Comparison of ENCODE assay signal across 13 mouse cellular contexts in the genomic region with DNA sequence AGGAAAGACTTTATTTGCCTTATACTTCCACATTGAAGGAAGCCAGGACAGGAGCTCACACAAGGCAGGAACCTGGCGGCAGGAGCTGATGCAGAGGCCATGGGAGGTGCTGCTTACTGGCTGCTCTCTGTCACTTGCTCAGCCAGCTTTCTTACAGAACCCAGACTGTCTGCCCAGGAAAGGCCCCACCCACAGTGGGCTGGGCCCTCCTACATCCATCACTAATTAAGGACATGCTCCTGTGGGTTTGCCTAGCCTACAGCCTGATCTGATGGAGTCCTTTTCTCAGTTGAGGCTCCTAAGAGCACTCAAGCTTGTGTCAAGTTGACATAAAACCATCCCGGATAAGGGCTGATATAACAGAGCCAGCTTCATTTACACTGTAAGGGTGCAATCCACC.
DNase-seq lines count a peak whose midpoint lies in the region; ATAC-seq lines count a peak whose summit lies in the region.
"Had no signal": no experiment of that assay in that cellular context is flagged by ENCODE, and none has a peak within 500 bp of the region (broad histone marks: within the 10 kb centered on the region; RNA-seq: fewer than 3 reads in every experiment).

No protein-coding gene starts in this region.

- 0 out of 2 replicates have a peak, but pooled peaks have one; percentile 30 for ATAC-seq in intestine, embryonic 15.5 days
- ATAC-seq in intestine, embryonic 16.5 days: no peak
- no peak for ATAC-seq in neural tube, embryonic 12.5 days (ENCODE audit: low FRiP score, low read depth)
- ATAC-seq in stomach, embryonic 14.5 days (ENCODE audit: insufficient number of reproducible peaks, insufficient read depth, low FRiP score, low read depth): peak; percentile 39; the same call in 1 of the 2 replicates
- ATAC-seq in granulocyte monocyte progenitor cell, adult 5-6 weeks (replicated peaks; ENCODE audit: poor library complexity, severe bottlenecking): no peak

- DNase-seq in embryo, embryonic 10 days (ENCODE audit: low spot score): peak; percentile 37
- no peak for DNase-seq in embryo, embryonic 9.5 days (ENCODE audit: extremely low spot score)
- DNase-seq in neural tube, embryonic 10.5 days (ENCODE audit: extremely low spot score, low spot score): no peak
- DNase-seq: adrenal gland, adult 8-10 months; cerebellum, adult 11 months; gastrocnemius, postnatal 36 days had no signal

- no peak overlapping the region for H3K27ac ChIP-seq in intestine, embryonic 15.5 days
- no peak overlapping the region for H3K27ac ChIP-seq in intestine, embryonic 16.5 days (ENCODE audit: low read length)
- no peak overlapping the region for H3K27ac ChIP-seq in neural tube, embryonic 12.5 days
- no peak overlapping the region for H3K27ac ChIP-seq in stomach, embryonic 14.5 days (ENCODE audit: low read length)
- H3K27ac ChIP-seq: liver, embryonic 14.5 days had no signal

- H3K4me2 ChIP-seq in intestine, embryonic 15.5 days (replicated peaks): no peak overlapping the region
- H3K4me2 ChIP-seq in intestine, embryonic 16.5 days (ENCODE audit: low read depth, low read length): no peak overlapping the region
- H3K4me2 ChIP-seq in neural tube, embryonic 12.5 days (replicated peaks): no peak overlapping the region
- H3K4me2 ChIP-seq in stomach, embryonic 14.5 days (replicated peaks; ENCODE audit: low read depth, low read length): no peak overlapping the region
- H3K4me2 ChIP-seq: midbrain, embryonic 11.5 days had no signal

- no peak overlapping the region for H3K9ac ChIP-seq in intestine, embryonic 15.5 days
- no peak overlapping the region for H3K9ac ChIP-seq in intestine, embryonic 16.5 days (ENCODE audit: low read depth, low read length)
- H3K9ac ChIP-seq in neural tube, embryonic 12.5 days: 0 out of 2 replicates have a peak overlapping the region, but pooled peaks have one; percentile 29
- H3K9ac ChIP-seq in stomach, embryonic 14.5 days (replicated peaks; ENCODE audit: low read depth, low read length): no peak overlapping the region
- H3K9ac ChIP-seq: liver, embryonic 14.5 days had no signal

- 38% methylated on average over 2 of the region's 2 CpGs for WGBS in intestine, embryonic 15.5 days
- 64% methylated on average over 2 of the region's 2 CpGs for whole genome bisulfite sequencing in intestine, embryonic 16.5 days
- 72% methylated on average over 2 of the region's 2 CpGs for WGBS in neural tube, embryonic 12.5 days
- WGBS in stomach, embryonic 14.5 days: 35% methylated on average over 2 of the region's 2 CpGs

- no peaks in the 10 kb centered on the region for H3K27me3 ChIP-seq in intestine, embryonic 15.5 days (replicated peaks)
- H3K27me3 ChIP-seq in intestine, embryonic 16.5 days (replicated peaks; ENCODE audit: control insufficient read depth, insufficient read depth, low read length): no peaks in the 10 kb centered on the region
- no peaks in the 10 kb centered on the region for H3K27me3 ChIP-seq in neural tube, embryonic 12.5 days (replicated peaks)
- no peaks in the 10 kb centered on the region for H3K27me3 ChIP-seq in stomach, embryonic 14.5 days (ENCODE audit: control insufficient read depth, insufficient read depth, low read length)

- no peaks in the 10 kb centered on the region for H3K9me3 ChIP-seq in intestine, embryonic 15.5 days
- no peaks in the 10 kb centered on the region for H3K9me3 ChIP-seq in intestine, embryonic 16.5 days (ENCODE audit: control insufficient read depth, low read length)
- H3K9me3 ChIP-seq in neural tube, embryonic 12.5 days: no peaks in the 10 kb centered on the region
- H3K9me3 ChIP-seq in stomach, embryonic 14.5 days (ENCODE audit: control insufficient read depth, low read depth, low read length): no peaks in the 10 kb centered on the region

- H3K36me3 ChIP-seq in intestine, embryonic 15.5 days: 0 out of 2 replicates have a peak, but pooled peaks cover 2% of the 10 kb centered on the region
- peaks cover 3% of the 10 kb centered on the region; the same call in 1 of the 2 replicates for H3K36me3 ChIP-seq in intestine, embryonic 16.5 days (ENCODE audit: control insufficient read depth, insufficient read depth, low read length)
- peaks cover 7% of the 10 kb centered on the region; the same call in 1 of the 2 replicates for H3K36me3 ChIP-seq in neural tube, embryonic 12.5 days
- H3K36me3 ChIP-seq in stomach, embryonic 14.5 days (ENCODE audit: control insufficient read depth, insufficient read depth, low read length): peaks cover 2% of the 10 kb centered on the region; the same call in 1 of the 2 replicates

- peaks cover 22% of the 10 kb centered on the region for H3K4me1 ChIP-seq in intestine, embryonic 15.5 days (replicated peaks)
- peaks cover 21% of the 10 kb centered on the region for H3K4me1 ChIP-seq in intestine, embryonic 16.5 days (ENCODE audit: control insufficient read depth, insufficient read depth, low read length)
- peaks cover 40% of the 10 kb centered on the region for H3K4me1 ChIP-seq in neural tube, embryonic 12.5 days
- H3K4me1 ChIP-seq in stomach, embryonic 14.5 days (ENCODE audit: control insufficient read depth, insufficient read depth, low read length): peaks cover 16% of the 10 kb centered on the region

- no peak overlapping the region for H3K4me3 ChIP-seq in intestine, embryonic 15.5 days (replicated peaks)
- H3K4me3 ChIP-seq in intestine, embryonic 16.5 days (ENCODE audit: low read length): no peak overlapping the region
- no peak overlapping the region for H3K4me3 ChIP-seq in neural tube, embryonic 12.5 days
- no peak overlapping the region for H3K4me3 ChIP-seq in stomach, embryonic 14.5 days (ENCODE audit: low read depth, low read length)

Comparison
In these comparisons a context has a peak if more than half of its experiments do, and no peak if none do; other contexts are left out.
1. ATAC-seq: peak in intestine, embryonic 15.5 days (single experiment) and stomach, embryonic 14.5 days (single experiment); none in intestine, embryonic 16.5 days (single experiment), neural tube, embryonic 12.5 days (single experiment) and granulocyte monocyte progenitor cell, adult 5-6 weeks (single experiment).